Mouse (Mus musculus) naive thymus-derived CD4-positive, alpha-beta T cell, adult 2 months (primary cell): ENCODE results near the gene Parp2.
"Not testable (repeated sequence)": the region's sequence is repeated elsewhere in the genome, so short reads cannot be mapped to it uniquely, and the experiment has no call there.

Experiments used
- DNase-seq: peaks from one replicate; pipeline ENCODE4 v3.0.0-alpha.2; 2011; ENCODE audit warnings: low read depth

Parp2 gene

GRCm38 (mm10) chr14:50829878-50830277 lies 22.2 kb downstream of the Parp2 start:
- DNase-seq, result no peak

DNA sequence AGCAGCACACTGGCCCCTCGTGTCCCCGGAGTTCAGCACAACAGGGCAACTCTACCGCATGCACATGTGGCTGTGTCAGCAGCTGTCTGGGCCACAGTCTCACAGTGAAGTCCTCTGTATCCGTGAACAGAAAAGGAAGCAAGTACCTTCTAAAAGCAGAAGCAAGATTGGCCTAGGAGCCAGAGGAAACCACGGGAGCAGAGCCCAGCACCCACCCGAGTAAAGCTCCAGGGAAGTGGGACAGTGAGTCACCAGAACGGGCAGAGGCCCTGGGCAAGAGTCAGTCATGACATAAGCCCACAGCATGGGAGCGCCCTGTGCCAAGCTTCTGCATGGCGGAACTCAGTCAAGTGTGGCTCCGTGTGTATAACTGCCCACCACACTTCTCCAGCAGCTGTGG lies 26.3 kb downstream of the Parp2 start:
- no peak for DNase-seq

DNA sequence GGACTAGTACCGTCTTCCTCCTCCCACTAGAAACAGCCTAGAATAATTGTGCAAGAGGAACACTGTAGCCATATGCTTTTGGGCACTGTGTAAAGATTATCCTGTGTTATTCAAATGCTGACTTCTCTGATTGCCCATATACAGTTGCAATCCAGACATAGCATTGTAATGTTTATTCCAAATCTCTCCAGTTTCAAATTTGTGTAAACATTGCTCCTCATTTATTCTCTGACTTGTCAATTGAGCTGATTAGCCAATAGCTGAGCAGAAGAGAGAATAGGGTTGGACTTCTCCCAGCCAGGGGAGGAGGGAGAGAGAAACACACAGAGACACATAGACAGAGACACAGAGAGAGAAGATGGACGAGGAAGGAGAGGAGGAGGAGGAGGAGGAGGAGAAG lies 26.8 kb downstream of the Parp2 start:
- no peak for DNase-seq

DNA sequence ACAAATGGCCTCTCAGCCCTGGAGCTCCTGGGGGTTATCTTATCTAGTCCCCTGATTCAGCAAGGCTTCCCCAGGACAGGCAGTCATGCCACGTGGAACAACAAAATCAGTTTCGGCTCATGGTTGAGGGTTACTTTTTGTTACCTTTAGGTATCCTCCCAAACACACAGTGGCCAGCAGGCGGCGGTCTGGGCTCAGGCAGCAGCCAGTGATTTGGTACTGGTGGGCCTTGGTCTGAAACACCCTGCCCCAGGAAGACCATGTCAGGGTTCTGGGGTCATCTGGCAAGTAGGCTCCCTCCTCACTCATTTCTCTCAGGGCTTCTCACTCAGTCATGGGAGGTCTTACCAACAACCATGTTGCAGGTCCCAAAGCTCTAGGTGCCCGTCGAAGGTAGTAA lies 29.6 kb downstream of the Parp2 start:
- no peak for DNase-seq

DNA sequence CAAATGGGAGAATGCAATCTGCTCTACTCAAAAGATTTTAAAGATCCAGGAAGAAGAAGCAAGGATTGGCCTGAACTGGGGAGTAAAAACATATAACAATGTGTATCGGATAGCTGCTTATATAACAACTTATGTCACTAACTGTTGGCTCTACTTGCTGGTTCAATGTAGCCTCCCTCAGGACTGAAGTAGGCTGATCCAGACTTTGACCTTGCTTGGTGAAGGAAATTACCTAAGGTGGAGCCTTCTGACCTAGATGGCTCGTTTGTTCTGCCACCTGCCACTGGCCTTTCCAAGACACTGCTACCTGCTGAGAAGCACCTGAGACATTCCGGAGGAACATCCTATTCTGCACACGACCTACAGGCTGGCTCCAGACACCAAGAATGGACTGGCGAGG lies 48.1 kb downstream of the Parp2 start:
- DNase-seq, result no peak

DNA sequence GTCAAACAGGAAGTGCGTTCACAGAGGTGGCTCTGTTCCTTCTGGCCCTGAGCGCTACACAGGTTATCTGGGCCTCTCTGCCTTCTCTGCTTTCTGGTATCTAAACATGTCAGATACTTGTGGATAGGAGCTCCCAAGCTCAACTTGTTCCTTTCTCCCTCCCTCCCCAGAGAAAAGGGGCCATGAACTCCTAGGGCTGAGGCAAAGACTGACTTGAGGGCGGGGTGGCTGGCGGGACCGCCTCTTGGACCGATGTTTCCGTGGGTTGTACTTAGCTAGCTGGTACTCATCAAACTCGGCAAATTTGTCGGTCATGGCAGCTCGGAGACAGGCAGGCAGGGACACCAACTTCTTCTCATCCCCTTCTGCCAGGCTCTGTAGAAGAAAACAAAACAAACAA lies 55.0 kb downstream of the Parp2 start:
- no peak for DNase-seq

DNA sequence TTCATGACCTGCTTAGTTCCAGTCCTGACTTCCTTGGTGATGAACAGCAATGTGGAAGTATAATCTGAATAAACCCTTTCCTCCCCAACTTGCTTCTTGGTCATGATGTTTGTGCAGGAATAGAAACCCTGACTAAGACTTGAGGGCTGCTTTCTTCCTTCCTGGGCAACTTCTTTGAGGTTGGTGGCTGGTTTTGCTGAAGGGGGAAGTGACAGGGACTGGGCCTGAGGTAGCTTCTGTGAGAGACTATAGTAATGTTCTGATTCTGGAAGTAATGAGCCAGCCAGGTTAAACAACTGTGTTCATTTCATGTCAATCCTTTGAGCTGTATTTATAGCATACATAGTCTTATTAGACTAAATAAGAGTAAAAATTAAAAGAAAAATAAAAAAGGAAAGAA lies 57.4 kb downstream of the Parp2 start:
- not testable (repeated sequence) for DNase-seq

DNA sequence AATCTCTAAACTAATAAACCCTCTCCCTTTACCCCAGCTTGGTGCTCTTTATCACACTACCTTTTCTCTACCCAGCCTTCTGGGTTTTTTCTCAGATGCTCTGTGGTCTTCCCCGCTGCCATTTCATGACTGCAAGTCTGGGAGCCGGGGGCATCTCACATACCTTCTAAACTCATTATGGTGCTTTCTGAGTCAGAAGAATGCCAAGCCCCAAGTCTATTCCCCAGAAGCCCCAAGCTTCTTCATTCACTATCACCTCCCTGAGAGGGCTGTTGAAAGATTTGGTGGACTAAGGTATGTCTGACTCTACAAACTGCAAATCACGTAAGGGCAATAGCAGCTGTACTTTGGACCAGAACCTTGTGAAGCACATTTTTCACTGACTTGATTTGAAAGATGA lies 59.3 kb downstream of the Parp2 start:
- no peak for DNase-seq

GRCm38 (mm10) chr14:50868211-50868610 lies 60.6 kb downstream of the Parp2 start:
- DNase-seq, result no peak

DNA sequence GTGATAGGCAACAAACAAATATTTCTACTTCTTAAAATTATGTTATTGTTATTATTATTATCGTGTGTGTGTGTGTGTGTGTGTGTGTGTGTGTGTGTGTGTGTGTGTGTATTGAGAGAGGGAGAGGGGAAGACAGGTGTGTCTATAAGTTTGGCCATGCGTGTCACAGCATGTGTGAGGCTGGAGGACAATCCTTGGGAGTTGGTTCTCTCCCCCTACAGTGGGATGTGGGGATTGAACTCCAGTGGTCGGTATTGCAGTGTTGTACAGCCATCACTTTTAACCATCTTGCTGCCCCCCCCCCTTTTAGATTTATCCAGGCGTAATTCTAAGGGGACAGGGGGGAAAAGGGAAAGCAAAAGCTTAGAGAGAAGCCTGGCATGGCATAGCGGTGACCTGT lies 61.0 kb downstream of the Parp2 start:
- DNase-seq, result no peak

- DNase-seq, result peak; percentile 83
Measured at GRCm38 (mm10) chr14:50869889-50870804, 62.5 kb downstream of the Parp2 start, which contains the start of gene Tep1. Tep1 (minus strand) TSS chr14:50870560.

DNA sequence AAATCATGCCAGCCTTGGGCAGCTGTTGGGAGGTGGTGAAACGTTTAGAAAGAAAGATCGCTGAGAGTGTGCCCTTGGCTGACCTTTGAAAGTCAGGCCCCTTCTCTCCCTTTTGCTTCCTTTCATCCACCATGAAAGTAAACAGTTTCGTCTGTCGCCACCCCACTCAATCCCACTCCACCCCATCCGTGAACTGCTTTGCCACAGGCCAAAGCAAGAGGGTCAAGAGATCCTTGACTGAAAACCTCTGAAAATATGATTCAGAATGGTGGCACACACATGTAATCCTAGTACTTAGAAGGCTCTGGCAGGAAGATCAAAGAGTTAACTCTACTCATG lies 63.1 kb downstream of the Parp2 start:
- no peak for DNase-seq
